Mouse (Mus musculus): ENCODE data around the gene Fut7. TPM values are rescaled to one million over a fixed set of nuclear protein-coding genes. Genes with fewer than 3 reads are reported as not detected.

Gene Fut7
- polyA plus RNA-seq, 1 experiment from 2014 or later, result not detected

DNA sequence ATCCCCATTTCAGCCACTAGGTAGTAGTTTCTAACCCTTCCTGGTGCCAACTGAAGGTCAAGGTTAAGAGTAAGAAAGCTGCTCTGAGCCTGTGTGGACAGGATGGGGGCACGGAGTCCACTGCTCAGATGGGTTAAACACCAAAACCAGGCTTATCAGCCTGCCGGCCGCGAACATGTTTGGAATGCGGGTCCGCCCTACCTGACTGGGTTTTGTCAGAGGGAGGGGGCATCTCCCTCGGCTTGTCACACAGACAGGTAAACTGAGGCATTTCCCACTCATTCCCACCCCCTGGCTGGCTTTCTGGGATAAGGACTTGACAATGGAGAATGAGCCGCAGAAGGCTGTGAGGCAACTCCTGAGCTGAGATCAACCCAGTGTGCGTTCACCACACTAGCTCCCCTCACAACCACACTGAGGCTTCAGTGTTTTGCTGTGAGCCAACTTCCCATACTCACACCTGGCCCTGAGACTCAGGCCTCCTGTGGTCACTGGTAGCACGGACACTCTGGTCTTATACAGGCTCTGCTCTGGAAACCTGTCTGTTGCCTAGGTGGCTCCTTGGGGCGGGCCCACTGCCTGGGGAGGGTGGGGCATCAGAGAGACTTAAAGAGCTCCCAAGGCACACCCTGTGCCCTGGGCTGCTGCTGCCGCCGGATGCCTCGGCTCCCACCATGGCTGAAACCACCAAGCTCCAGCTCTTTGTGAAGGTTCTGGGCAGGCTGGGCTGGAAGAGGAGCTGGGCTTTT lies 33.3 kb downstream of the Fut7 start, which contains the start of gene Clic3:
TSS of gene Clic3 (plus strand) at position 634 of the 749 bp plus-strand sequence.
- H3K4me3 ChIP-seq, result no peak within 1 kb of the TSS
- no peak for DNase-seq (ENCODE audit: low spot score)
- no peaks in the 10 kb centered on the region for H3K9me3 ChIP-seq
- peaks cover 12% of the 10 kb centered on the region for H3K36me3 ChIP-seq
- 39% methylated on average over 14 of the region's 14 CpGs for WGBS
- H3K27me3 ChIP-seq (ENCODE audit: insufficient read depth, poor library complexity, severe bottlenecking), result peaks cover 7% of the 10 kb centered on the region; the same call in 1 of the 2 replicates
- peaks cover 32% of the 10 kb centered on the region for H3K4me1 ChIP-seq
- H3K27ac ChIP-seq, result no peak within 1 kb of the TSS

DNA sequence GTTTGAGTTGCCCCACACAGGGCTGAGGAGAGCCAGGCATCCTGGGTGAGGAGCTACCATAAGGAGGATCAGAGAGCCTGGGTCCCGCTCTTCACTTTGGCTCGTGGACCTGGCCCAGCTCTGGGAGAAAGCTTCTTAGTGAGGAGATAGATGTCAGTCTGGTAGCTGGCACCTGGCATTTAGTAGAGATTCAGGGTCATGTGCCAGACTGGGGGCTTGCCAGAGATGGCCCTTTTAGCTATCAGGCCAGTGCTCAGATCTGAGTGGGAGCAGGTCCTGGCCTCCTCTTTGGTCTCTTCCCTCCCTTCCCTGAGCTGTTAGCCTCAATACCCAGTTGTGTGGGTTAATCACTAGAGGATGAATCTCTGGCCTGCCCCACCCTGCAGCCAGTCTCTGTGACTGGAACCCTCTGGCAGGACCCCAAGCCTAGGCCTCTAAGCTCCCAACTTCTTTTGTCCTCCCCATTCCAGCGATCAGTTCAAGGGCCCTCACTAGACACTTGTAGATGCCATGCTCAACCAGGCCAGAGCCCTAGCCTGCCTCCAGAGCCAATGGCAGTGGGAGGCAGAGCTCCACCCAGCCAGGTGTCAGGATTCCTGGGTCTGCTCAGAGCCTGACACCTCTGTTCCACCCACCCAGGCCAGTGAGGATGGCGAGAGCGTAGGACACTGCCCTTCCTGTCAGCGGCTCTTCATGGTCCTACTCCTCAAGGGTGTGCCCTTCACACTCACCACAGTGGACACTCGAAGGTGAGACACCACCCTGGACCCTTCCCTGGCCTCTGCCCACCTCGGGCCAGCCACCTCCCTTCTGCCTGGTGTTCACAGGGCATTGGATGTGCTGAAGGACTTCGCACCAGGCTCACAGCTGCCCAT lies 34.2 kb downstream of the Fut7 start:
- H3K36me3 ChIP-seq, result peaks cover 12% of the 10 kb centered on the region
- no peak overlapping the region for H3K27ac ChIP-seq
- 78% methylated on average over 9 of the region's 9 CpGs for WGBS
- H3K4me3 ChIP-seq, result no peak overlapping the region
- no peaks in the 10 kb centered on the region for H3K9me3 ChIP-seq
- peaks cover 36% of the 10 kb centered on the region for H3K4me1 ChIP-seq
- peaks cover 7% of the 10 kb centered on the region; the same call in 1 of the 2 replicates for H3K27me3 ChIP-seq (ENCODE audit: insufficient read depth, poor library complexity, severe bottlenecking)
- no peak for DNase-seq (ENCODE audit: low spot score)

DNA sequence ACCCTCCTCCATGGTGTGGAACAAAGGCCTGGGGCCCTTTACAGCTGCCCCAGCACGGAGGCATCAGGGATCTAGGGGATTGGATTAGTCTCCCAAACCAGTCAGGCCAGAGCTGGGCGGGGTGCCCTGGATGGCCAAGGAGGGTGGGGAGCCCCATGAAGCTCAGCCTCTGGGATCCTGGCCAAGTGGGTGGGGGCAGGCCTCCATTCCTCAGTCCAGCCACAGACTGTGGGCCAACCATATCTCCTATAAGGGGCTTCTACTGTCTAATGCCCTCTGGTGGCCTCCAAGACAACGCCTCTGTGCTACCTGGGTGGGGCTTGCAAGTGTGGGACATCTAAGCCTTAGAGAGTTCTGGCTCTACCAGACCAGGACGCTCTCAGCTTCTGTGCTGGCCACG lies 35.8 kb downstream of the Fut7 start:
- peaks cover 36% of the 10 kb centered on the region for H3K4me1 ChIP-seq
- H3K27ac ChIP-seq, result no peak overlapping the region
- no peaks in the 10 kb centered on the region for H3K9me3 ChIP-seq
- H3K4me3 ChIP-seq, result no peak overlapping the region
- peaks cover 7% of the 10 kb centered on the region; the same call in 1 of the 2 replicates for H3K27me3 ChIP-seq (ENCODE audit: insufficient read depth, poor library complexity, severe bottlenecking)
- 73% methylated on average over 5 of the region's 5 CpGs for WGBS
- H3K36me3 ChIP-seq, result peaks cover 12% of the 10 kb centered on the region
- DNase-seq (ENCODE audit: low spot score), result no peak

DNA sequence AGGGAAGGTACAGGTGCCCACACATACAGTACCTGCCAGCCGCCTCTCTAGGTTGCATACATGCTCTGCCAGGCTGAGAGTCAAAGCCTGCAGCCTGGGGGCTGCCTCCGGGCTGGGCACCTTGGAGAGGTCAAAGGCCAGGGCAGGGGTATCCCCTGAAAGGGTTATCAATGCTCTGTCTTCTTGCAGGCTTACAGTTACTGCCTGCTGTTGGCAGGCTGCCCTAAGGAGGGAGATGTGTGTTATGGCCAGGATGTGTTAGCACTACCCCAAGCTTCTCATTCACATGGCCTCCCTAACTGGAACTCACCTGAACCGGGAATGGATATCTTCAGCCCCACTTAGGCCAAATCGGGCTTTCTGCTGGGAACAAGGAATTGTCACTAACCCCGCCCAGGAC lies 37.1 kb downstream of the Fut7 start:
- no peak for DNase-seq (ENCODE audit: low spot score)
- Histone ChIP-seq H3K27me3 (ENCODE audit: insufficient read depth, poor library complexity, severe bottlenecking) (peaks cover 7% of the 10 kb centered on the region; the same call in 1 of the 2 replicates), H3K9me3 (no peaks in the 10 kb centered on the region), H3K36me3 (peaks cover 12% of the 10 kb centered on the region), H3K4me1 (peaks cover 36% of the 10 kb centered on the region), H3K27ac (peak overlapping the region; percentile 89), H3K4me3 (peak overlapping the region; percentile 81)
- WGBS, result 38% methylated on average over 5 of the region's 5 CpGs

- DNase-seq (ENCODE audit: low spot score), result peak; percentile 98
- Histone ChIP-seq H3K27me3 (ENCODE audit: insufficient read depth, poor library complexity, severe bottlenecking) (peaks cover 7% of the 10 kb centered on the region; the same call in 1 of the 2 replicates), H3K27ac (peak within 1 kb of the TSS; percentile 89), H3K36me3 (peaks cover 12% of the 10 kb centered on the region), H3K4me3 (peak within 1 kb of the TSS; percentile 81), H3K9me3 (no peaks in the 10 kb centered on the region), H3K4me1 (peaks cover 39% of the 10 kb centered on the region)
- under 1% methylated on average over 48 of the region's 48 CpGs for WGBS
Measured at GRCm38 (mm10) chr2:25460551-25461309, 37.7 kb downstream of the Fut7 start, which contains the start of gene Paxx. TSS of gene Paxx (minus strand) at chr2:25461094.

DNA sequence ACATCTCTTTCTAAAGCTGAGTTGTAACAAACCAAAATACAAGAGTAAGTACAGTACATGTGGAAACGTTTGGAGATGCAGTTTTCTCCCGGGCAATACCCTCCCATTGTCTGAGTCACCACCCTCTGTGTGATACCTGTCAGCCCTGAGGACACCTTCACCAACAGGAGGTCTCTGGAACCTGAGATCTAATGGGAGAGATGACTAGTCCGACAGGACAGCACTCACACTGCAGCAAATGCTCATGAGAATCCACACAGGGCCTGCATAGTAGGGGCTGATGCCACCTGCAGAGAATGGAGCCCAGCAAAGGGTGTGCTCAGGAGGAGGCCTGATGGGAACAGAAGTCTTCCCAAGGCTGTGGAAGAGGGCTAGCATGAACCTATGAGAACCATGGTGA lies 38.3 kb downstream of the Fut7 start:
- Histone ChIP-seq H3K27ac (peak overlapping the region; percentile 89), H3K4me3 (peak overlapping the region; percentile 81), H3K36me3 (peaks cover 12% of the 10 kb centered on the region), H3K27me3 (ENCODE audit: insufficient read depth, poor library complexity, severe bottlenecking) (peaks cover 7% of the 10 kb centered on the region; the same call in 1 of the 2 replicates), H3K9me3 (no peaks in the 10 kb centered on the region), H3K4me1 (peaks cover 38% of the 10 kb centered on the region)
- DNase-seq (ENCODE audit: low spot score), result no peak
- WGBS, result 31% methylated on average over 3 of the region's 3 CpGs

DNA sequence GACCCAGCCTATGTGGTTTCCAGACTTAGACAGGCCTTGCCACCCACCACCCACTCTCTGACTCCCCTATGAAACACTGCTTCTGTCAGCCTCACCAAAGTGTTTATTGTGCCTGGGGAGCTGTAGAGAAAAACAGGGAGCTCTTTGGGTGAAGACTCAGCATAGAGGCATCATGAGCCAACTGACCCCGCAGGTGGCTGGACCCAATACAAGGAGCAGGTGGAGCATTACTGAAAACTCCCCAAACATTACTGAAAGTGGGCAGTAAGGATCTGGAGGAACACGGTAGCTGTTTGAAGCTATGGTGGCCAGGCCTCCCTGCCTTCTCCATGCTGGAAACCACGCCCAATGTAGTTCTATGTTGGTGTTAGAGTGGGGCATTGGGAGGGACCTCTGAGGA lies 40.6 kb downstream of the Fut7 start:
- Histone ChIP-seq H3K9me3 (no peaks in the 10 kb centered on the region), H3K4me1 (peaks cover 41% of the 10 kb centered on the region), H3K27me3 (ENCODE audit: insufficient read depth, poor library complexity, severe bottlenecking) (no peaks in the 10 kb centered on the region; the same call in 1 of the 2 replicates), H3K4me3 (no peak overlapping the region), H3K36me3 (peaks cover 8% of the 10 kb centered on the region), H3K27ac (no peak overlapping the region)
- no peak for DNase-seq (ENCODE audit: low spot score)
- 76% methylated on average over 3 of the region's 3 CpGs for WGBS

GRCm38 (mm10) chr2:25465256-25465655 lies 42.2 kb downstream of the Fut7 start:
- Histone ChIP-seq H3K27ac (peak overlapping the region; percentile 52; the same call in 1 of the 2 replicates), H3K4me1 (peaks cover 38% of the 10 kb centered on the region), H3K36me3 (no peaks in the 10 kb centered on the region), H3K27me3 (ENCODE audit: insufficient read depth, poor library complexity, severe bottlenecking) (peaks cover 9% of the 10 kb centered on the region; the same call in 1 of the 2 replicates), H3K4me3 (no peak overlapping the region), H3K9me3 (no peaks in the 10 kb centered on the region)
- 78% methylated on average over 2 of the region's 2 CpGs for WGBS
- no peak for DNase-seq (ENCODE audit: low spot score)

- no peak for DNase-seq (ENCODE audit: low spot score)
- H3K36me3 ChIP-seq, result no peaks in the 10 kb centered on the region
- H3K4me1 ChIP-seq, result peaks cover 34% of the 10 kb centered on the region
- WGBS, result 46% methylated on average over 10 of the region's 10 CpGs
- no peaks in the 10 kb centered on the region for H3K9me3 ChIP-seq
- peaks cover 9% of the 10 kb centered on the region; the same call in 1 of the 2 replicates for H3K27me3 ChIP-seq (ENCODE audit: insufficient read depth, poor library complexity, severe bottlenecking)
- peak overlapping the region; percentile 52; the same call in 1 of the 2 replicates for H3K27ac ChIP-seq
- no peak overlapping the region for H3K4me3 ChIP-seq
Measured at GRCm38 (mm10) chr2:25465816-25466635, 43.0 kb downstream of the Fut7 start.

- H3K4me3 ChIP-seq, result no peak overlapping the region
- H3K27ac ChIP-seq, result no peak overlapping the region
- H3K4me1 ChIP-seq, result peaks cover 27% of the 10 kb centered on the region
- H3K9me3 ChIP-seq, result no peaks in the 10 kb centered on the region
- 65% methylated on average over 14 of the region's 14 CpGs for WGBS
- peaks cover 12% of the 10 kb centered on the region; the same call in 1 of the 2 replicates for H3K27me3 ChIP-seq (ENCODE audit: insufficient read depth, poor library complexity, severe bottlenecking)
- DNase-seq (ENCODE audit: low spot score), result no peak
- no peaks in the 10 kb centered on the region for H3K36me3 ChIP-seq
Measured at GRCm38 (mm10) chr2:25467606-25468303, 44.7 kb downstream of the Fut7 start.

All from heart, embryonic 10.5 days (tissue).